Mouse (Mus musculus) CD4-positive, CD25-positive, alpha-beta regulatory T cell (primary cell): ENCODE measurements around the gene Hif3a. TPM values are rescaled to one million over a fixed set of nuclear protein-coding genes. Genes with fewer than 3 reads are reported as not detected.

Experiments
- polyA plus RNA-seq: library from polyadenylated mRNA; unstranded; fragments of 100-300 nt; shearing (Covaris generic); gene quantifications from one replicate; pipeline ENCODE4 v1.2.1, GENCODE M21; 2017

Gene Hif3a
- 0.71 TPM for polyA plus RNA-seq

GRCm38 (mm10) chr7:17062389-17062788 is at the start of gene Hif3a:
Gene Hif3a (minus strand): TSS chr7:17062427.

GRCm38 (mm10) chr7:17073904-17074615 is 11.8 kb upstream of the Hif3a start, which contains the start of gene Psg16:
Gene Psg16 (plus strand): TSS chr7:17074040.

GRCm38 (mm10) chr7:17027588-17028343 is 34.5 kb downstream of the Hif3a start, which contains the start of gene Ppp5c:
Gene Ppp5c (minus strand): TSS chr7:17027924.

GRCm38 (mm10) chr7:16992451-16992807 is 69.8 kb downstream of the Hif3a start, which contains the start of gene Ccdc8:
Gene Ccdc8 (plus strand): TSS chr7:16992708.

GRCm38 (mm10) chr7:16982859-16983568 is 79.2 kb downstream of the Hif3a start, which contains the start of gene Gm42372:
Gene Gm42372 (plus strand): TSS chr7:16983086.

Other genes with a start within 250 kb of the Hif3a start
- 84.7 TPM for gene Strn4, start 246.5 kb downstream of the Hif3a start, polyA plus RNA-seq
- gene Fkrp, start 245.7 kb downstream of the Hif3a start, polyA plus RNA-seq, result 25.6 TPM
- gene Prkd2, start 219.5 kb downstream of the Hif3a start, polyA plus RNA-seq, result 220 TPM
- gene Dact3, start 187.1 kb downstream of the Hif3a start, polyA plus RNA-seq, result 0.12 TPM
- gene Gng8, start 170.6 kb downstream of the Hif3a start, polyA plus RNA-seq, result not detected
- 10.5 TPM for gene Ptgir, start 155.9 kb downstream of the Hif3a start, polyA plus RNA-seq
- gene Calm3, start 138.3 kb downstream of the Hif3a start, polyA plus RNA-seq, result 135 TPM
- not detected for gene Pnmal2, start 117.7 kb downstream of the Hif3a start, polyA plus RNA-seq
- not detected for gene Pnmal1, start 102.7 kb downstream of the Hif3a start, polyA plus RNA-seq
- 3.3 TPM for gene Gm42372, start 79.3 kb downstream of the Hif3a start, polyA plus RNA-seq
- gene Ccdc8, start 69.7 kb downstream of the Hif3a start, polyA plus RNA-seq, result 0.13 TPM
- gene Ppp5c, start 34.5 kb downstream of the Hif3a start, polyA plus RNA-seq, result 136 TPM
- 0.68 TPM for gene Psg16, start 11.6 kb upstream of the Hif3a start, polyA plus RNA-seq
- gene Ceacam3, start 87.9 kb upstream of the Hif3a start, polyA plus RNA-seq, result not detected
- gene Psg29, start 141.1 kb upstream of the Hif3a start, polyA plus RNA-seq, result not detected